Mouse (Mus musculus): ENCODE results near the gene Mpp3. TPM values are rescaled to one million over a fixed set of nuclear protein-coding genes. Genes with fewer than 3 reads are reported as not detected.

Mpp3 gene
- total RNA-seq, 2 experiments from 2014 or later = 1.4 to 1.5 TPM

Other genes starting within 250 kb of the Mpp3 start
- under 1 TPM; 0.21 to 0.32 TPM for gene Etv4, start 243.1 kb downstream of the Mpp3 start, total RNA-seq (2021)
- gene Meox1, start 134.1 kb downstream of the Mpp3 start, total RNA-seq (2021) = 1 to 10 TPM; 4.3 to 6.5 TPM
- gene Sost, start 61.4 kb downstream of the Mpp3 start, total RNA-seq (2021) = 1 to 10 TPM; 1.9 to 2.0 TPM
- not detected for gene Cfap97d1, start 44.2 kb downstream of the Mpp3 start, total RNA-seq (2021)
- gene Dusp3, start 41.4 kb downstream of the Mpp3 start, total RNA-seq (2021) = 100 to 1,000 TPM; 107 to 117 TPM
- gene Cd300lg, start 13.0 kb upstream of the Mpp3 start, total RNA-seq (2021) = 10 to 100 TPM; 49.0 to 52.9 TPM
- gene Mpp2, start 60.1 kb upstream of the Mpp3 start, total RNA-seq (2021) = 1 to 10 TPM; 1.5 to 3.1 TPM
- not detected for gene Ppy, start 72.9 kb upstream of the Mpp3 start, total RNA-seq (2021)
- gene Pyy, start 79.4 kb upstream of the Mpp3 start, total RNA-seq (2021) = not detected
- under 1 TPM in 1 of 2 experiments, not detected in 1; 0.13 TPM for gene Nags, start 117.1 kb upstream of the Mpp3 start, total RNA-seq (2021)
- 10 to 100 TPM; 14.1 to 14.9 TPM for gene Tmem101, start 127.9 kb upstream of the Mpp3 start, total RNA-seq (2021)
- 10 to 100 TPM; 45.5 to 50.6 TPM for gene Lsm12, start 156.8 kb upstream of the Mpp3 start, total RNA-seq (2021)
- 10 to 100 TPM; 54.5 to 56.6 TPM for gene G6pc3, start 161.2 kb upstream of the Mpp3 start, total RNA-seq (2021)
- gene Hdac5, start 201.7 kb upstream of the Mpp3 start, total RNA-seq (2021) = 100 to 1,000 TPM; 115 to 117 TPM
- under 1 TPM; 0.22 to 0.28 TPM for gene BC030867, start 220.4 kb upstream of the Mpp3 start, total RNA-seq (2021)
- gene Asb16, start 240.3 kb upstream of the Mpp3 start, total RNA-seq (2021) = 1 to 10 TPM; 1.2 TPM

All from heart, adult 18-20 months (tissue).